Mouse (Mus musculus) lung, postnatal 0 days (tissue): ENCODE measurements at regions not wholly inside any gene's neighbourhood (a gene's known extent, or its start where the extent isn't known, plus 50 kb on each side); places are given as distances from the start of the nearest gene placed in this dataset.

Source experiments
- CTCF ChIP-seq: IDR thresholded peaks from 2 replicates; pipeline ENCODE4 v1.5.1; 2016; ENCODE audit warnings: antibody characterized with exemption, mild to moderate bottlenecking
- EP300 ChIP-seq: IDR thresholded peaks from 2 replicates; pipeline ENCODE4 v1.6.1; 2016; ENCODE audit warnings: antibody characterized with exemption, mild to moderate bottlenecking, control low read depth

- TF ChIP-seq CTCF (no peak), EP300 (no peak)
These were observed 147.2 kb downstream of the Tpra1 start for GRCm38 (mm10) chr6:89049290-89049689.
